Mouse (Mus musculus) cerebellum, adult 9-11 months (tissue): Measurements from ENCODE around the gene Serpina6.
"Not testable (repeated sequence)": the region's sequence is repeated elsewhere in the genome, so short reads cannot be mapped to it uniquely, and the experiment has no call there.

ENCODE experiments used
- DNase-seq: peaks from one replicate; pipeline ENCODE4 v3.0.0; 2022

Serpina6 gene

DNA sequence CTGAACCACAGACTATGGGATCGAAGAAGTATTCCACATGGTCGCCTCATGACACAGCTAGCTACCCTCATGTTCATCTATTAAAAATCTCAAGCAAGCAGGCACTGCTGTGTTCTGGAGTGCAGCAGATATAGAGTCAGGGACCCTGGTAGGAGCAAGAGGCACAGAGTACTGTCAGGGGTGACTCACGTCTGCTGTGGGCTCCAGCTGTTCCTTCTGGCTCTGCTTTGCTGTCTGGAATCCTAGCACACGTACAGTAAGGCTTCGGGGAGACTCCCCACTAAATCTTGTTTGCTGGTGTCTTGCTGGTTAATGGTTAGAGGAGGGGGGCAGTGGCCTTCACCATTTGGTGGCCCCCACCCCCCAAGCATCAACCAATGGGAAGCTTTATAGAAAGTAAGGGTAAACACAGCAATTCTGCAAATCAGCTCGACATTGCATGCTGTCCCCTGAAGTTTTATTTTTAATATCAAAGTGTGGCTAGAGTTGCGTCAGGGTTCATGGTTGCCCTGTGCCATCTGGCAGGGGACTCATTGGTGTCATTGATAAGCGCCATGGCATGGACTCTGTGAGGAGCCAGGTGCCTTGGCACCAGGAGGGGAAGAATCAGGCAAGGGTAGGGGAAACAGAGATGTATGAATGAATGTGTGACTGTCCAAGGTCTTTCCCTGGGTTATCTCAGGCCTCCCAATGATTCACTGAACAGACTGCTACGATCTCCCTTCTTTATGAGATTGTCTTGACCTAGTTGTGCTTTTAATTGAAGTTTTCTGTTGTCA, at the start of gene Serpina6:
Gene Serpina6, minus strand, starts transcription at position 365 of the 779 bp plus-strand sequence.
- no peak for DNase-seq

DNA sequence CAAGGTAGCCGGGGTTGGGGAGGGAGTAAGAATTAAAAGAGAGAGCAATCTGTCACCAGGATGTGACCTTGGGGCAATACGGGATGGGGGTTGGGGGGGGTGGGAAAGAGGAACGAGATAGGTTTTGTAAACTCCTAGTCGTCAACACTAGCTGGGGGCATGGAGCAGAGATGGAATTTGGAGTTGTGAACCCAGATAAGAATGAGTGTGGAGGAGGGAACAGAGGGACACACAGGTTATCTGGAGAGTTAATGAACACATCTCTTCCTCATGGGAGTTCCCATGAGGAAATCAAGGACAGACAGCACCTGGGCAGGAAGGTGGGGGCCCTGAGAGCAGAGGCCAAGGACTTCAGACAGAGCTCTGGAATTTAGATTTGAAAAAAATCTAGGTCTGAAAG, 49.1 kb upstream of the Serpina6 start:
- DNase-seq, result no peak

DNA sequence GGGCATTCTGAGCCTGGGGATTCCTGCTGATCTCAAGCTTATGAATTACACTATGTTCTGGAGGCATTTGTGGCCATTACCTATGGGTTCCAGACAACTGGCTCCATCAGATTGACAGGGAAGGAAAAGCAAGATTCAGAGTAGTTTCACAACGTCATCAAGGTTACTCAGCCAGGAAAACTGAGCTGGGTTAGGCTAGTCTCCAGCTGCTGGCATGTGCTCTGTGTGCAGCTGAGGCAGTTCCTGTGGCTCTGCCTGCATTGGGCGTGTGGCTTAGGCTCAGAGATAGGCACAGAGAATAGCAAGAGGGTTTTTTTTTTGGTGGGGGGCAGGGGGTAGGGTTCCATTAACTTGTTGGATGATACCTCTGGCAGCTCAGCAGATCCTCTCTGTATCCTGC, 48.5 kb upstream of the Serpina6 start:
- DNase-seq, result no peak

DNA sequence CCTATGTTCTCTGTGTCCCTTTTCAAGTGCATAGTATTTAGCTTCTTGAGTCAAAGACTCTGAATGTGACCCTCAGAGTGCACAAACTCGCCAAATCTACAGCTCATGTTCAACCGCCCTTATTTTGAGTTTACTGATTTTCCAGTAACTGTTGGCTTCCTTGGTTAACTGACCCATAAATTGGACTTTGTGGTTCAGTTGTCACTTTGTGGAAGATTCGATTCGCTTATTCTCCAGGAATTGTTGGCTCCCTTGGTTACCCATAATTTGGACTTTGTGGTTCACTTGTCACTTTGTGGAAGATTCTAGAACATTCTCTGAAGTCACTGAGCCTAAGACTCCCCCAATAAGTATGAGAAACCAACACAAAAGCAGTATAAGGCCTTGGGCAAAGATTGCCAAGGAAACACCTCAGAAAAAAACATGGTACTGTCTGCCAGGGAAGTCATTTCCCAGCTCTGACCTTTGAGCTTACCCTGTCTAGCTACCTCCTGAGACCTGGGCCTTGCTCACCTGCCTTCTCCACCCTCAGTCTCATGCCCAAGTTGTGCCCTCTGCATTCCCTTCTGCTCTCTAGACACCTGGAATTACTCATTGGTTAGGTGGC, 43.2 kb upstream of the Serpina6 start:
- DNase-seq, result no peak

DNA sequence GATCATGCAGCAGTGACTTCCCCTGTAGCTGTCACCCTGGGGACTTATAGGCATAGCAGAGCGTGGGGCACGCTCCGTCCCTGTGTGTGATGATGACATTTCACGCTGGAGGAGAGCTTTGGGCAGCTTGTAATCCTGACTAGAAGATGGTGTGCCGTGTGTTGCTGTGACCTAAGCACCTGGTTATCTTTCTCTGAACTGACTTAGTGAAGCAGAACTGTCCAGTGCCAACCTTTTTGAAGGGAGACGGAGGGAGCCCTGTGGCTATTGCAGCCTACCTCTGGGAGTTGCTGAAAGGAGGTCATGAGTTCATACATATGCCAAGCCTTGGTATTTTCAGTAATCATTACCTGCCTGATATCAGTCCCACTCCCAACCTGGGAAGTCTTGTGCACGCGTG, 38.4 kb upstream of the Serpina6 start, which contains the start of gene Serpina1f:
Gene Serpina1f, minus strand, starts transcription at position 101 of the 400 bp plus-strand sequence.
- no peak for DNase-seq

DNA sequence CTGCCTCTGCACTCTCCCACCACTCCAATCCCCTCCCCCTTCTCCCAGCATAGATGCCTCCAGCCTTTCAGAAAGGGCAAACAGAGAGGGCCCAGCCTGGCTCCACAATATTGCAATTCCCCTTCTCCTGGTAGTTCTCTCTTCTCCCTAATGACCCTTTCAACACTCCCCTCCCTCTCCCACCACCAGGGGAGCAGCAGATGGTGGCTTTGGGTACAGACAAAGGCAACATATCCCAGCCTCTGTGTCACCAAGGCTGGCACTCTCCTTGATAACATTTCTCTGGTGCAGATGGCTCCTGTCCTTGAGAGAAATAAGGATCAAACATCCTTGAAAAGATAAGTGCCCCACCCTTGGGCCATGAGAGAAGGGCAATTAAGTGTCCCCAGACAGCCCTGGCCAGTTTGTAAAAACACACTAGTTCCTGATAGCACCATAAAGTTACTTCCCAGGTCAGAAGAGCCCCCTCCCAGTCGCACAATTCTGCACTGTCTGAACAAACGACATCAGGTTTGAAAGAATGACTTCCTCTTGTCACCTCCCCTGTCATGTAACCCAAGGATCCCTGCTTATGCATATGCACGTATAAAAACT, 31.3 kb upstream of the Serpina6 start:
- DNase-seq, result no peak

DNA sequence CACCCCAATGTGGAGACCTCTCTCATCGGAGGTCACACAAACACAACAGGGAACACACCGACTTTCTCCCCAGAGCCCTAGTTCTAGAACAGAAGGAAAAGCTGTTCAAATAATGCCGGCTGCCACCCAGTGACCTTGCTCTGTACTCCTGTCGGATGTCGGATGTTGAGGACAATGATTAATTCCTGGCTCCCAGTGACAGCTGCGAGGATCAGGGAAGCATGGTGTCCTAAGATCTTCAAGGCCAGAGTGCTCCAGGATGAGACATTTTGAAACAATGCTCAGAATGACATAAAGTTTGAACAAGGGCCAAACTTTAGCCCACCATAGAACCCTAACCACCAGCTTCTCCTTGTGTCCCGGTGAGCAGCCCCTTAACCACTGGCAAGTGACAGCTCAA, 30.0 kb upstream of the Serpina6 start:
- DNase-seq, result no peak

DNA sequence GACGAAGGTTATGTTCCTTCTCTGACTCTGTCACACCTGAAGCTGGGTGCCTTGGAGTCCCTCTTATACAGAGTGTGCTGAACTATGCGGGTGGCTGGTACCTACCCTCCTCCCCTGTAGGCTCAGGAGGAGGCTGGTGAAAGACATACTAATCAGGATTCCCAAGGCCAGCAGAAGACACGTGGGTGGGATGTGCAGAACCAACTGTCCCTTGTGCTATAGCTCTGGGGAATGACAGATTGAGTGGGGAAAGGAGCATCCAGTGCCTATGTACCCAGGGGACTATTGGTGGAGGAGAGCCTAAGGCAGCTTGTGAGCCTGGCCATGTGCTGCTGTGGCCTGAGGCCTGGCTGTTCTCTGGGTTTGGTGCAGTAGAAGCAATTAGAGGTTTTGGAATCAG, 29.0 kb upstream of the Serpina6 start:
- no peak for DNase-seq

DNA sequence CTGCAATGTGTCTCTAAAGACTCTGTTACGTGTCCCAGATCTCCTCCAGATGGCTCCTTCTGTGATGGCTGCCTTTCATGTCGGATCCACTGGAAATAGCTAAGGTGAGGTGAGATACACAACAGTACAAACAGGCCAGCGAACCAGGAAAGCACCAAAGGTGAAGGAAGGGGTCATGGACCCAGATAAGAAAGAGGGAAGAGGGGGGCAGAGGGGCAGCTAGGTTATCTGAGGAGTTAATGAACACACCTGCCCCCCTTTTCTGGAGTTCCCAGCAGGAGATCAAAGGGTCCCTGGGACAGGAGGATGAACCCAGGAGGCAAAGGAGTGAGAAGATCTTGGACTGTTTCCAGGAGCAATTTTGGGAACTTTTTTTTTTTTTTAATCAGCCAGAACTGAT, 28.4 kb upstream of the Serpina6 start:
- no peak for DNase-seq

DNA sequence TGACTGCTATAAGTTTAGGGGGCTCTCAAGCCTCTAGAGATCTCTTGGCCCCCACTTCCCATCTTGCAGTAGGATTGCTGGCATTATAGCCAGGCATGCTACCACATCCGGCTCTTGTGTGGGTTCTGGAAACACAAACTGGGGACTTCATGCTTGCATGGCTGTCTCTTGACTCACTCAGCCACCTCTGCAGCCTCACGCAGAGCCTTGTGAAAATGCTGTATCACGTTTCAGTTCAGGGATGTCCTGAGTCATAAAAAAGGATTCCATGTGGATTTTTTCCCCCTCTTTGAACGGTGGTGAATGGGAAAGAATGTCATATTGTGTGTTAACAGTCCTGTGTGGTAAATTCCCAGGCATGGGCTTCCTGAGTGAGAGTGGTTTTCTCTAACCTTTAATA, 26.8 kb upstream of the Serpina6 start:
- no peak for DNase-seq

DNA sequence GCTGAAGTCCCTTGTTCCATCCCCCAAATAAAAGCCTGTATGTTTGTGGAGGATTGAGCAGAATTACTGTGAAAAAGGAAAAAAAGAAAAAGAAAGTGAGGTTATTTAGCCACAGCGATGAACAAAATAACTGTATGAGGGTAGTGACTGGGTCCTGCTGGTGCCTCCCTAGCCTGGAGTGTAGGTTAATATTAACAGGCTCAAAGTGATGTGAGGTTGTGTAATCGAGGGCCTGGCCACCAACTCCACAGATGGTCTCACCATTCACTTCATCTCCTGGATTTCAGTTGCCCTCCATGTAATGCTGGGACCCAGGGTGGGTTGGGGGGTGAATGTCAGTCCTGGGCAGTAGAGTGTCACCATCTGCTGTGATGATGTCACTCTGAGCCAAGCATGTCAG, 24.7 kb upstream of the Serpina6 start:
- DNase-seq, result no peak

DNA sequence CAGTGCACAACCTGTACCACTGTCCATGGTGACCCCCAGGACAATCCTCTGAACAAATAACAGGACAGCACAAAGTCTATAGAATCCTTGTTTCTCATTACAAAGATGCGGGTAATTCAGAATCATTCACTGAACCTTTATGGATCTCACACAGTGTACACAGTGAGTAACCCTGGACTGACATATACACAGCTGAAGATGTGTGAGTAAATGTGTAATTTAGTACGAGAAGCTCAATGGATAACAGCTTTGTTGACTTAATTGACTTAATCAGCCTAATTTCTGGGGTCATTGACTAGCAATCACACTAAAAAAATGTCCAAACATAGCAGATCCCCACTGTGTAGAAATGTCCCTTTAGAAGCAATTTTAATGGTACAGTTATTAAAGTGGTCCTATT, 24.2 kb upstream of the Serpina6 start:
- DNase-seq, result no peak

DNA sequence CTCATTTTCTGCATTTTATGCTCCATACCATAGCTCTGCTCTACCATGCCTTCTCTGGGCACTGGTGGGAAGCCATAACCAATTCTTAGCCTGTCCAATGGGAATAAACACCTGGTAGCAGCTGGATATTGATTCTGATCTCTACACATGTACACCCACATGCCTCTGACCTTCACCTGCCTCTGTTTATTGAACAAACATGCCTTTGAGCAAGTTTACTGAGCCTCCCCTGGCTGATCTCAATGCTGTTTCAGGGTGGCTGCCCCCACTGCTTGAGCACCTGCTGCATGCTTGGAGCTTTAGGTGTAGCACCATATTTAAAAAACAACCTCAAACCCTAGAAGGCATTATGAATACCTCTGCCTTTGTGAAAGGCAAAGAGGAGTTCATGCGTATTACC, 22.8 kb upstream of the Serpina6 start:
- DNase-seq, result not testable (repeated sequence)

DNA sequence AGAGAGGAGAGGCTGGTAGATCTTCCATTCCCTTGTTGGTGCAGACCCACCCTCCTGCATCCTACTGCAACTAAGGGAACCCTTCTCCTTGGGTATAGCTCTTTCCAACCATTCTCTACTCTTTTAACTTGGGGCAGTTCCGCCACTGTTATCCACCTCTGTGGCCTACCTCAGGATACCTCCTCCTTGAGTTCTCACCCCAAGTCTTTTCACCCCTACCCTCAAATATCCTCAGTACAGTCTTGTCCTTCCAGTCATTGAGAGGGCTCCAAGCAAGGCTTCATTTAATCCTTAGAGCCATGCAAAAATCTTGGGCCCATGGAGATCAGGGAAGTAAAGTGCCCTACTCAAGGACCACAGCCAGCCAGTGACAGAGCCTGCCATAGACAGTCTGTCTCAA, 19.0 kb upstream of the Serpina6 start, which contains the start of gene Serpina16:
Gene Serpina16, minus strand, starts transcription at position 101 of the 400 bp plus-strand sequence.
- DNase-seq, result no peak

DNA sequence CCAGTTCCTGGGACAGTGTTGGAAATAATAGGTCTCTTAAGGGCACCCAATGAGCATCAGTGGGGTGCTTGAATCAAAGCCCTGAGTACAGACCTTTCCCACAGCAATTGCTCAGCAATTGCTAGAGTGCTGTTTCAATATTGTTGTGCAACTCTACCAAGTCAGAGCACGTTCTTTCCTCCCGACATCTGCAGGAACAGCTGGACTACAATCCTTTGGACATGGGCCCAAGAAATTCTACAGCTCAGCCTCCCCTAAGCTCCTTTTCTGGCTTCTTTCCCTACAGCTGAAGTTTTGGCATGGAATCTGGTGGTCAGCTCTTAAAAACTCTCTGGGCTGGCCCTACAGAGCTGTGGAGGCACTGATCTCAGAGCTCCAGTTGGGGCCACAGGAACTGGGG, 16.2 kb upstream of the Serpina6 start:
- DNase-seq, result no peak

DNA sequence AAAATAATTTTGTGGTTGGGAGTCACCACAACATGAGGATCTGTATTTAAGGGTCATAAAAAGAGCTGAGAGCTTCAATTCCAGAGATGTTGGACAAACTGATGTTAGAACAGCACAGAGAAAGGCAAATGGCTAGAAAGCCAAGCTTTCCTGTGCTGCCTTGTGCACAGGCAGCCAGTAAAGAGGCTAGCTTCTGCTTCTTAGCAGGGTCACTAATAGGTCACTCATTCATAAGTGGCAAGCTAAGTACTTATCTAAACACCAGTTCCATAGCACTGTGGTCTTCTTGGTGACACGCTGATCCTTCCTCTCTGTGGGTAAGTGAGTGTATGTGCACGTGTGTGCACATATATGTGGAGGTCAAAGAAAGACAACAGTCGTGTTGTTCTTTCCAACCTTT, 14.5 kb upstream of the Serpina6 start:
- no peak for DNase-seq

DNA sequence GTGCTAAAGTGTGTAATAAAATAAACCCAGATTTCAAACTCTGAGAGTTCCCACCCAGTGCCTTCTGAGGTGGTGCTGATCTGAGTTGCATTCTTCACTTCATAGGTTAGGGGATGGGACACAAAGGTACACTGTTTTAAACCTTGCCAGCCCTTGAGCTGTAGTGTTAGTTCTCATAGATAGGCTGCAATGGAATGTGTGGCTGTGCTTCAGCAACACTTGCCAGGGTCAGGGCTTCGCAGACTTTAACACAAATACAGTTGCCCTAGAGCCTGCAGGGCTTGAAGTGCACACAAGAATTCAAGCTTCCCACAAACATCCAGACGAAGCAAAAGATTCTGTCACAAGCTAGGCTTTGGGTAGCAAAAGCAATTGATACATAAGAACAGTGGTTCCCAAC, 14.0 kb upstream of the Serpina6 start:
- DNase-seq, result no peak

DNA sequence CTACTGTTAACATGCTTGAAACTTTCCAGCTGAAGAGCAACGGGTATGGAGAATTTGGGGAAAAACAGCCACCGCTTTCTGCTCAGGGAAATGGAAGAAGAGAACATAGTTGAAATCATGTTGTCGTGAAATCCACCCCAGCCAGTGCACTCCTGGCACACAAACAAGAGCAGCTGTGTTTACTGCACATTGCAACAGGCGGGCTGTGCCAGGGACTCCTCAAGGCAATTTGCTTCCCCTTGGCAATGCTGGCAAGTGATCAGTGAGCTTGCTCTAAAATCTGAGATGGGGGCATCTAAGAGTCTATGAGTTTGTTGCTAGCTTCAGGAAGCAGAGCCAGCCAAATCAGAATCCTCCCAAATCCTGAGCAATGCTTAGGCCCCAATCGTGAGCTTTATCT, 13.3 kb upstream of the Serpina6 start:
- DNase-seq, result no peak

DNA sequence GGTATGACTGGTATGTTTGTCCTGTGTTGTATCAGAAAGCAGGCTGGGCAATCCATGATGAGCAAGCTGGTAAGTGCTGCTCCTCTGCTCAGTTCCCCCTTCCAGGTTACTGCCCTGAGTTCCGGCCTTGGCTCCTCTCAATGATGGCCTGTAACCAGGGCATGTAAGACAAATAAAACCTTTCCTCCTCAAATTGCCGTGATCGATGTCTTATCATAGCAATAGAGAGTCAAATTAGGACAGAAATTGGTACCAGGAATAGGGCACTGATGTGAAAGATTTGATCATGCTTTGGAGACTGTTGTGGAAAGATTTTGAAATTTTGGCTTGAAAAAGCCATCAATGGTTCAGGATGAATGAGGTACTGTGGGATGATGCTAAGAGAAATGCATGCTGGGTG, 8.3 kb upstream of the Serpina6 start:
- DNase-seq, result no peak

DNA sequence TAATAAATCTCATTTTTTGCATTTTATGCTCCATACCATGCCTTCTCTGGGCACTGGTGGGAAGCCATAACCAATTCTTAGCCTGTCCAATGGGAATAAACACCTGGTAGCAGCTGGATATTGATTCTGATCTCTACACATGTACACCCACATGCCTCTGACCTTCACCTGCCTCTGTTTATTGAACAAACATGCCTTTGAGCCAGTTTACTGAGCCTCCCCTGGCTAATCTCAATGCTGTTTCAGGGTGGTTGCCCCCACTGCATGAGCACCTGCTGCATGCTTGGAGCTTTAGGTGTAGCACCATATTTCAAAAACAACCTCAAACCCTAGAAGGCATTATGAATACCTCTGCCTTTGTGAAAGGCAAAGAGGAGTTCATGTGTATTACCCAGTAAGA, 5.0 kb upstream of the Serpina6 start:
- DNase-seq, result not testable (repeated sequence)

DNA sequence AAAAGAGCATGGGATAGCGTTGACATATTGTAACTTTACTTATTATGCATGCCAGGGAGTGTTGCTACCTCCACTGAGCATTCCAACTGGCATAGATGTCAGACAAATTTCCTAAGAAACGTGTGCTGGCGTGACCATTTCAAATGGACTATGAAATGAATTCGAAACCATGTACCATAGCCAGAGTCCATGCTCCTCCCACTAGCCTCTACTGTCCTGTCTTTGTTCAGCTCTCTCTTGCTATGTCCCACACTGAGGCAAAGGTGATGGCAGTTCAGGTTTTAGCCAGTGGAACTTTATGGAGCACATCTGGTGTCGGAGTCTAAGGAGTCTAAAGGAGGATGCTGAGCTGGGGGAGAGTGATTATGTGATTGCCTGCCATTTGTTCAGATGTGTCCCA, 3.1 kb upstream of the Serpina6 start:
- no peak for DNase-seq

DNA sequence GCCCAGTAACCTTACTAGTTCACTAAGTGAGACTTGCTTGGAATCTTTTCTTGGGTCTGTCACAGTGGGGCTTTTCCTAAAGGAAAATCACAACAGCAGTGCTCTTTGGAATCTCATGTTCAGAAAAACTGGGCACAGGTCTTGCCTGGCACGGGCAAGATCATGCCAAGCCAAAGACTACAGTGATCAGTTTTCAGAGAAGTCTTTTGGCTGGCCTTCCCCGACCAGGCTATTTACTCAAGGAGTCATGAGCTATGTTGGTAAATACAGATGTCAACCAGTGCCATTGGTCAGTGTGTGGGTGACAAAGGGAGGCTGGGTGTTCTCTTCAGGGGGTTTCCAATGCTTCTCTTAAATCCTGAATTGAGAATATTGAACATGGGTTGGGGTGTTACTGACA, 2.2 kb upstream of the Serpina6 start:
- DNase-seq, result no peak

DNA sequence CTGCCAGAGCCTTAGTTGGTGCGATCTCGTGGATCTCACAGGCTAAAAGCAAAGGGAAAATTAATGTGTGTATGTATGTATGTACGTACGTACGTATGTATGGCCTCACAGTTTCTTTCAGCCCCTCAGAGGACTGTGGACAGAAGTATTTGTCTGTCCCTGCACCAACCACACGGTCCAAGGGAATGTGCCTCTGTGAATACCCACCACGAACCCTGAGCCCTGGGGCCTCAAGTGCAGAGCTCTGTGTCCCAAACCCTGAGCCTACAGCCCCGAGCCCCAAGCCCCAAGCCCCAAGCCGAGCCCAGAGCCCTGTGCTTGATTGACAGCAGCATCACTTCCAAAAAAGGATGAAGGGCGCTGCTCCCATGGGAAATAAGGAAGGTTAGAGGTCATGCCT, 979 bp upstream of the Serpina6 start:
- DNase-seq, result no peak
